Mouse (Mus musculus) liver, embryonic 16.5 days (tissue): ENCODE results near the gene Mmp28. TPM values are rescaled to one million over a fixed set of nuclear protein-coding genes. Genes with fewer than 3 reads are reported as not detected.

Source experiments
- ATAC-seq: fragments of 200-750 bp; cut with Nextera tagmentation; 2 replicates; pipeline ENCODE4 v1.8.0; 2017; ENCODE audit warnings: low read depth, mild to moderate bottlenecking, moderate number of reproducible peaks, moderate library complexity
- H3K27ac ChIP-seq: fragments of 300-500 bp; sonication (generic); 2 replicates; pipeline ENCODE4 v1.5.1; 2014; ENCODE audit warnings: mild to moderate bottlenecking, low read length
- H3K27me3 ChIP-seq: fragments of 300-500 bp; sonication (generic); 2 replicates; pipeline ENCODE4 v1.6.1; 2014; ENCODE audit warnings: low read depth, low read length, mixed read lengths; ENCODE audit not compliant: control insufficient read depth, insufficient read depth
- H3K36me3 ChIP-seq: fragments of 300-500 bp; sonication (generic); 2 replicates; pipeline ENCODE4 v1.6.1; 2014; ENCODE audit warnings: mild to moderate bottlenecking; ENCODE audit not compliant: control insufficient read depth, insufficient read depth
- H3K4me1 ChIP-seq: fragments of 300-500 bp; sonication (generic); 2 replicates; pipeline ENCODE4 v1.6.1; 2014; ENCODE audit warnings: low read depth, low read length, mixed read lengths; ENCODE audit not compliant: control insufficient read depth
- H3K4me2 ChIP-seq: fragments of 300-500 bp; sonication (generic); 2 replicates; pipeline ENCODE4 v1.6.1; 2014; ENCODE audit warnings: low read depth, low read length, mixed read lengths
- H3K4me3 ChIP-seq: fragments of 300-500 bp; sonication (generic); 2 replicates; pipeline ENCODE4 v1.5.1; 2014; ENCODE audit warnings: low read depth, mild to moderate bottlenecking, low read length
- H3K9ac ChIP-seq: fragments of 300-500 bp; sonication (generic); 2 replicates; pipeline ENCODE4 v1.6.1; 2014; ENCODE audit warnings: low read depth, low read length
- H3K9me3 ChIP-seq: fragments of 300-500 bp; sonication (generic); replicated peaks from 2 replicates; pipeline ENCODE4 v1.6.1; 2016; ENCODE audit warnings: low read length; ENCODE audit not compliant: control insufficient read depth
- WGBS: fragments of 180-500 bp; shearing (Covaris S2); extraction: QIAGEN DNeasy Blood & Tissue Kit; methylation state at CpG from one replicate; pipeline ENCODE4 v1.1.7; 2014; ENCODE audit not compliant: insufficient replicate concordance; 5-methylcytosine and 5-hydroxymethylcytosine counted together
- polyA plus RNA-seq: library from polyadenylated mRNA; unstranded; fragments of >200 nt; fragmentation: Nextera tagmentation; extraction: Ambion mirVana; gene quantifications from 2 replicates; pipeline ENCODE4 v1.2.1, GENCODE M21; 2015

Mmp28 gene
- polyA plus RNA-seq, 1 experiment from 2014 or later = 0.42 TPM

DNA sequence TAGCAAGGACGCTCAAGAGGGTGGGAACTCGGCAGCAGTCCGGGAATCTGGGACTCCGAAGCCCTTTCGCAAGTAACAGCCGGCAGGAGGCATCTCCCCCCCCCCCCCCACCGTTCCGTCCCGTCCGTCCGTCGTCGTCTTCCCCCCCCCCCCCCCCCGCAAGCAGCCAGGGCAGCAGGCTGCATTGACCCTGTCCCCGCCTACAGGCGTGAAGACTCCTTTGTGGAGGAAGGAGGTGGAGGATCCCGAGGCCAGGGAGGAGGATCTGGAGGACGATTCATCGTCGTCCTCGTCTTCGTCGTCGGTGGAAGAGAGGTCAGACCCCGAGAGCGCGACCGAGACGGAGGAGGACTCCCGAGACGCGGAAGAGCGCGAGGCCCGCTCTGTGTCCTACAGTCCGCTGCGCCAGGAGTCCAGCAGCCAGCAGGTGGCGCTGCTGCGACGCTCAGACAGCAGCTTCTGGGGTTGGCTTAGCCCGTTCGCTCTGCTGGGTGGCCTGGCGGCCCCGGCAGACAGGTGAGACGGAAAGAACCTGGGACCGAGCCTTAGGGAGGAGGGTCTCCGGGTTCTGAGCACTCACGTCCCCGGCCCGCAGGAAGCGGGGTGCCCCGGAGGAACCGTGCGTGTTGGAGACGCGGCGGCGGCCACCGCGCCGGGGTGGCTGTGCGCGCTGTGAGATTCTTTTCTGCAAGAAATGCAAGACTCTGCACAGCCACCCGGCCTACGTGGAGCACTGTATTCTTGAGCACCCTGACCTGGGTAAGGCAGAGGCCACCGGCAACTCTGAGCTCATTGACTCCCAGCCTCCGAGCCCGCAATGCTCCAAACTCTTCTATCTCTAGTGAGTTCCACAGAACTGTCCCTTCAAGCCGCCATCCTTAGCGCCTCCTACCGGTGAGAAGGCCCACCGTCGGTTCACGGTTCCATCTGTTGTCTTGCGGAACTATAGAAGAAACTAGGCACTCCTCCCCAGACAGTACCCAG is 22.5 kb downstream of the Mmp28 start:
- ATAC-seq = peak; percentile 92
- Histone ChIP-seq H3K4me1 (peaks cover 16% of the 10 kb centered on the region), H3K36me3 (no peaks in the 10 kb centered on the region), H3K4me2 (peak overlapping the region; percentile 97), H3K9ac (peak overlapping the region; percentile 66), H3K27ac (no peak overlapping the region), H3K4me3 (peak overlapping the region; percentile 75), H3K9me3 (no peaks in the 10 kb centered on the region), H3K27me3 (peaks cover 46% of the 10 kb centered on the region)
- WGBS = under 1% methylated on average over 67 of the region's 75 CpGs

GRCm38 (mm10) chr11:83439426-83440060 is 23.3 kb downstream of the Mmp28 start:
- Histone ChIP-seq H3K27ac (no peak overlapping the region), H3K9ac (no peak overlapping the region), H3K9me3 (no peaks in the 10 kb centered on the region), H3K27me3 (peaks cover 37% of the 10 kb centered on the region), H3K4me2 (peak overlapping the region; percentile 97), H3K4me3 (peak overlapping the region; percentile 75), H3K36me3 (no peaks in the 10 kb centered on the region), H3K4me1 (peaks cover 13% of the 10 kb centered on the region)
- WGBS = 17% methylated on average over 11 of the region's 11 CpGs
- no peak for ATAC-seq

GRCm38 (mm10) chr11:83437377-83437776 is 25.5 kb downstream of the Mmp28 start, which contains the start of gene 1700020L24Rik:
TSS of gene 1700020L24Rik (plus strand) at chr11:83437677.
- Histone ChIP-seq H3K4me2 (no peak within 1 kb of the TSS), H3K4me3 (no peak within 1 kb of the TSS), H3K4me1 (peaks cover 9% of the 10 kb centered on the region), H3K36me3 (no peaks in the 10 kb centered on the region), H3K9ac (no peak within 1 kb of the TSS), H3K27ac (no peak within 1 kb of the TSS), H3K27me3 (peaks cover 16% of the 10 kb centered on the region), H3K9me3 (no peaks in the 10 kb centered on the region)
- no peak for ATAC-seq
- WGBS = 52% methylated on average over 1 of the region's 1 CpGs

DNA sequence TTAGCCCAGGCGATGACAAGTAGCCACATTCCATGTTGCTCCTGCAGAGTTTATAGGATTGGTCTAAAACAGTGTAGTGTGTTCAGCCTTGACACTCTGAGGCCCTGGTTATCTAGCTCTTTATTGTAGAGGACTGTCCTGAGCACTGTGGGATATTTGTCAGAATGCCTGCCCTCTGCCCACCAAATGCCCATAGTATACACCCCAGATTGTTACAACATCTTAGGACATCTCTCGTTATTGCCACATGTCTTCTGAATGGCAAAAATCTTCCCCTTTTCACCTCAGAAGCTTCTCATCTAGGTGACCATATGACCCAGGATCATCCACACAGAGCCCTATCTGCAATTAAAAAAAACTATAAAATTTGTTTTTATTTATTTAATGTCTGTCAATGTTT is 30.3 kb downstream of the Mmp28 start:
- no peak for ATAC-seq
- H3K27me3 ChIP-seq = peaks cover 9% of the 10 kb centered on the region
- no peaks in the 10 kb centered on the region for H3K36me3 ChIP-seq
- H3K9me3 ChIP-seq = no peaks in the 10 kb centered on the region
- H3K9ac ChIP-seq = no peak overlapping the region
- no peak overlapping the region for H3K27ac ChIP-seq
- H3K4me2 ChIP-seq = no peak overlapping the region
- no peak overlapping the region for H3K4me3 ChIP-seq
- H3K4me1 ChIP-seq = no peaks in the 10 kb centered on the region
- 58% methylated on average over 2 of the region's 2 CpGs for WGBS

- ATAC-seq = no peak
- H3K4me2 ChIP-seq = no peak within 1 kb of the TSS
- 55% methylated on average over 5 of the region's 5 CpGs for WGBS
Observed at GRCm38 (mm10) chr11:83429355-83429754, 33.5 kb downstream of the Mmp28 start, which contains the start of gene Gas2l2. TSS of gene Gas2l2 (minus strand) at chr11:83429455.

GRCm38 (mm10) chr11:83426964-83427363 is 35.9 kb downstream of the Mmp28 start:
- H3K4me1 ChIP-seq = no peaks in the 10 kb centered on the region; the same call in 1 of the 2 replicates
- no peaks in the 10 kb centered on the region for H3K9me3 ChIP-seq
- no peak overlapping the region for H3K4me3 ChIP-seq
- no peak overlapping the region; the same call in 1 of the 2 replicates for H3K4me2 ChIP-seq
- H3K27ac ChIP-seq = no peak overlapping the region
- H3K36me3 ChIP-seq = no peaks in the 10 kb centered on the region
- ATAC-seq = peak; percentile 37; the same call in 1 of the 2 replicates
- H3K9ac ChIP-seq = no peak overlapping the region
- 8% methylated on average over 17 of the region's 17 CpGs for WGBS
- H3K27me3 ChIP-seq = peaks cover 20% of the 10 kb centered on the region

More at GRCm38 (mm10) chr11:83429355-83429754, 33.5 kb downstream of the Mmp28 start, which contains the start of gene Gas2l2:
- Histone ChIP-seq H3K4me1 (no peaks in the 10 kb centered on the region; the same call in 1 of the 2 replicates), H3K4me3 (no peak within 1 kb of the TSS), H3K36me3 (no peaks in the 10 kb centered on the region), H3K27ac (no peak within 1 kb of the TSS), H3K27me3 (peaks cover 20% of the 10 kb centered on the region), H3K9ac (no peak within 1 kb of the TSS), H3K9me3 (no peaks in the 10 kb centered on the region)

- H3K4me1 ChIP-seq = no peaks in the 10 kb centered on the region; the same call in 1 of the 2 replicates
- H3K27ac ChIP-seq = no peak overlapping the region
- H3K27me3 ChIP-seq = peaks cover 27% of the 10 kb centered on the region
- WGBS = 4% methylated on average over 8 of the region's 8 CpGs
- H3K4me3 ChIP-seq = no peak overlapping the region
- no peaks in the 10 kb centered on the region for H3K9me3 ChIP-seq
- ATAC-seq = no peak; the same call in 1 of the 2 replicates
- no peaks in the 10 kb centered on the region for H3K36me3 ChIP-seq
- no peak overlapping the region for H3K9ac ChIP-seq
- no peak overlapping the region for H3K4me2 ChIP-seq
Observed at GRCm38 (mm10) chr11:83424681-83425080, 38.2 kb downstream of the Mmp28 start.

DNA sequence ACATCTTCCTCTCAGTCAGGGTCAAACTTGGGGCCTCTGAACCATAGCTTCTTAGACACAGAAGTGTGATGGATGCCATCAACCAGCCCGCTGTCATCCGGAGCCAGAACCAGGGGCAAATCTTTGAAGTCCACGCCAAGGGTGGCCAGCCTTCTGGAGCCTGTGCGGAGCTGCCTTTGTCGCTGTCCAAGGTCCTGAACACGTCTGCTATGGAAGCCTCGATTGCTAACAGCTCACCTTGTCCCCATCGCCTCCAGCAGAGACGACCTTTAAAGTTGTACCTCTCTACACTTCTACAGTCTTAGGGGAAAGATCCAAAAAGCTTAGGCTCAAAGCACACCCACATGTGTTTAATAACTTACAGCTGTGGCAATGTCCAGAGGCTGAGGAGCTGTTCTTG is 41.6 kb downstream of the Mmp28 start:
- no peak overlapping the region for H3K4me3 ChIP-seq
- H3K9me3 ChIP-seq = no peaks in the 10 kb centered on the region
- ATAC-seq = no peak
- peaks cover 31% of the 10 kb centered on the region for H3K27me3 ChIP-seq
- WGBS = under 1% methylated on average over 9 of the region's 9 CpGs
- no peak overlapping the region for H3K27ac ChIP-seq
- no peak overlapping the region for H3K4me2 ChIP-seq
- H3K4me1 ChIP-seq = no peaks in the 10 kb centered on the region
- no peaks in the 10 kb centered on the region for H3K36me3 ChIP-seq
- H3K9ac ChIP-seq = no peak overlapping the region
